Mouse (Mus musculus) megakaryocyte, embryonic 14.5 days (primary cell): ENCODE measurements at regions not wholly inside any gene's neighbourhood (a gene's known extent, or its start where the extent isn't known, plus 50 kb on each side); places are given as distances from the start of the nearest gene placed in this dataset.

Experiments used
- FLI1 ChIP-seq: IDR thresholded peaks from 2 replicates; pipeline ENCODE4 v1.6.1; 2012; ENCODE audit warnings: low read length, inconsistent platforms, mixed read lengths
- GATA1 ChIP-seq: IDR thresholded peaks from 3 replicates; pipeline ENCODE4 v1.6.1; 2012; ENCODE audit warnings: mixed read lengths, low read length, inconsistent platforms, borderline replicate concordance

DNA sequence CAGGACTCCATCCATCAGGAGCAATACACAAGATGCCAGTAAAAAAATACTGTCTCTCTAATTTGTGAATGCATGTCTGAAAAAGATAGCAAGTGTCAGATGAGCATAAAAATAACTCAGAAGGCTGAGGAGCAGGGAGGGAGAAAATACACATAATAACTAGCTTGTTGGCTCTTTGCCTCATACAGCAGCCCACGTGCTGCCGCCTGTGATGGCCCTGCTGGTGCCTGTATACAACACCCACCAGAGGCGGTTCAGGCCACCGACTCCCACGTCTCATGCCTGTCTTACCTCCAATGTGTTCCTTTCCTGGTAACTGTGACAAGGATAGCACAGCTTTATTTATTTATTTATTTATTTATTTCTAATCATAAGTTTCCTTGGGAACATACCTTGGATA is 119.5 kb upstream of the Sgk1 start:
- TF ChIP-seq GATA1, result no peak
- TF ChIP-seq FLI1, result no peak
